Mouse (Mus musculus) CD8-positive naive resting alpha-beta T cell, adult 2 months (primary cell): ENCODE results near the gene Lrrc47.

Experiments used
- DNase-seq, 2 experiments: peaks; one replicate each; pipeline ENCODE4 v3.0.0; 2022; ENCODE audit warnings: low read depth in 2 of 2, low spot score in 2 of 2

The Lrrc47 gene

GRCm38 (mm10) chr4:154011646-154012089 is at the start of gene Lrrc47:
Gene Lrrc47 (plus strand): TSS chr4:154011731.
- peak; percentile 37 to 49 for DNase-seq

GRCm38 (mm10) chr4:153962631-153963030 is 48.9 kb upstream of the Lrrc47 start:
- DNase-seq = no peak

GRCm38 (mm10) chr4:153966651-153967050 is 44.9 kb upstream of the Lrrc47 start:
- no peak for DNase-seq

- DNase-seq = no peak
Observed at GRCm38 (mm10) chr4:153967556-153967955, 44.0 kb upstream of the Lrrc47 start.

- no peak for DNase-seq
Observed at GRCm38 (mm10) chr4:153968063-153968462, 43.5 kb upstream of the Lrrc47 start.

GRCm38 (mm10) chr4:153974431-153975291 is 36.9 kb upstream of the Lrrc47 start, which contains the start of the genes Dffb and Cep104:
Gene Dffb (minus strand): TSS chr4:153975126.
Gene Cep104 (plus strand): TSS chr4:153975194.
- DNase-seq = peak; percentile 81 to 83

- no peak for DNase-seq
Observed at GRCm38 (mm10) chr4:153975292-153975662, 36.3 kb upstream of the Lrrc47 start.

- DNase-seq = no peak
Observed at GRCm38 (mm10) chr4:153975768-153976167, 35.8 kb upstream of the Lrrc47 start.

GRCm38 (mm10) chr4:153979243-153979642 is 32.3 kb upstream of the Lrrc47 start:
- no peak for DNase-seq

GRCm38 (mm10) chr4:153980470-153980869 is 31.1 kb upstream of the Lrrc47 start:
- DNase-seq = no peak

GRCm38 (mm10) chr4:153992715-153993114 is 18.8 kb upstream of the Lrrc47 start:
- DNase-seq = no peak

- no peak for DNase-seq
Observed at GRCm38 (mm10) chr4:153993505-153993904, 18.0 kb upstream of the Lrrc47 start.

- DNase-seq = no peak
Observed at GRCm38 (mm10) chr4:154005488-154005887, 6.0 kb upstream of the Lrrc47 start.

GRCm38 (mm10) chr4:154006264-154006663 is 5.3 kb upstream of the Lrrc47 start:
- DNase-seq = no peak

GRCm38 (mm10) chr4:154007759-154008158 is 3.8 kb upstream of the Lrrc47 start:
- DNase-seq = no peak

- DNase-seq = no peak
Observed at GRCm38 (mm10) chr4:154010907-154011645, 455 bp upstream of the Lrrc47 start.

GRCm38 (mm10) chr4:154012132-154012882 is 776 bp downstream of the Lrrc47 start:
- DNase-seq = peak in 1 of 2 experiments; percentile 8

GRCm38 (mm10) chr4:154015476-154015875 is 3.9 kb downstream of the Lrrc47 start:
- no peak for DNase-seq

GRCm38 (mm10) chr4:154019571-154019970 is 8.0 kb downstream of the Lrrc47 start:
- DNase-seq = no peak

- no peak for DNase-seq
Observed at GRCm38 (mm10) chr4:154021432-154021831, 9.9 kb downstream of the Lrrc47 start.

GRCm38 (mm10) chr4:154022407-154022806 is 10.9 kb downstream of the Lrrc47 start:
- DNase-seq = no peak
